Mouse (Mus musculus): Measurements from ENCODE around the gene Lpp.

The Lpp gene

GRCm38 (mm10) chr16:24435115-24435553 is 41.8 kb downstream of the Lpp start:
- DNase-seq (ENCODE audit: low spot score in 2 of 2) = no peak

GRCm38 (mm10) chr16:24438438-24438837 is 45.1 kb downstream of the Lpp start:
- DNase-seq (ENCODE audit: low spot score in 2 of 2) = no peak

DNA sequence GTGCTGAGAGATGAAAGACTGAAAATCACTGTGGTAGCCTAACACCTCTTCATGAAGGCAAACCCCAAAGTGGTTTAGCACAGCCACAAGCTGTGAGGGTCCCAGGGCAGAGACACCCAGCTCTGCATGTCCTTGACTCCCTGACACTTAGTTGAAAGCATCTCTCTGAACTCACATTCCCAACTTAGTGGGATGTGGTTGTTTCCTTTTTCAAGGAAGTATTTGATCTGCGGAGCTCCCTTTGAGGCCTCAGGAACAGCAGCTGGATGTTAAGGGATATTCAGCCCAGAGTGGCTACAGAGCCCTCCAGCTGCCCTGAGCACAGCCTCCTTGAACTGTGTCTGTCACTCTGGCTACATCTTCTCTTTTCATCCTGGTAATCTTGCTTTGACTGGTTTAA is 48.0 kb downstream of the Lpp start:
- no peak for DNase-seq (ENCODE audit: low spot score in 2 of 2)

DNA sequence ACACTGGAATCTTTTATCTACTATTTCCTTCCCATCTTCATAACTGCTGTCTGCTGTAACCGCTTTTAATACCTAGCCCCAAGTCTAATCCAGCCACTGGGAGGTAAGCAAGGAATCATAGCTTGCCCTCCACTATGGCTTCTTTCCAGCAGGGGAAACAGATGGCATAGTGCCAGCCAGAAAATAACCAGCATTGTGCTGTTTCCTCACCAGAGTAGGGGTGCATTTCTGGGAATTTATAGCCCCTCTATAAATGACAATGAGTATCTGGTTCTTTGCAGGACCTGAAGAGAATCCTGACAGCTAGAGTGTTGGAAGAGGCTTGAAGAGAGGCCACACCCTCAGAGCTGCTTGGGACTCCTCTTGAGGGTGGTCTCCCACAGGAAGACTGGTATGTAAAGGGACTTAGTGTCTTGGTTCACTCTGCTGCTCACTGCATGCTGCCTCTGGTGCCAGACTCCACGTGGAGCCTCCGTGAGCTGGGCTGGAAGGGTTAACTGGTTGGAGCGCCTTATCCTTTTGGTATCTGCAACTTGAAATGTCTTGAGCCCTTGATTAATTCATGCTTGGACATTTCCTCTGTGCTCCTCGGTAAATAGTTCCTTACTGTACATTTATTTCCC is 49.3 kb downstream of the Lpp start:
- DNase-seq (ENCODE audit: low spot score in 2 of 2) = no peak

DNA sequence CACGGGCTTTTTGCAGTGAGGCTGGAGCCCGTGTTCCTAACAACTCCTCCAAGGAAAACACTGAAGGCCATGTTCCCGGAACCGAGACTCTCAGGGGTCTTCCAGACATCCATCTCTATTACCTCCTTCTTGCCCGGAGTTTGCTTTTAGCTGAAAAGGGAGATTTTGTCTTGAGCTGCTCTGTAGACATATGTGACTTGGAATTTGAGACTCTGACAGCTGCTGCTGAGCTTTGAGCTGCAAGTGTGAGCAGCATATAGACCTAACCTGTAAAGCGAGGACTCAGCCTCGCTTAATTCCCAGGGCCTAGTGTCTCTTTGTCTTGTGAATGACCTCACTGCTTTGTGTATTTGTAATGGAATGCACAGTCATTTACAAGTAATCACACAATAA is 49.8 kb downstream of the Lpp start:
- no peak for DNase-seq (ENCODE audit: low spot score in 2 of 2)

DNA sequence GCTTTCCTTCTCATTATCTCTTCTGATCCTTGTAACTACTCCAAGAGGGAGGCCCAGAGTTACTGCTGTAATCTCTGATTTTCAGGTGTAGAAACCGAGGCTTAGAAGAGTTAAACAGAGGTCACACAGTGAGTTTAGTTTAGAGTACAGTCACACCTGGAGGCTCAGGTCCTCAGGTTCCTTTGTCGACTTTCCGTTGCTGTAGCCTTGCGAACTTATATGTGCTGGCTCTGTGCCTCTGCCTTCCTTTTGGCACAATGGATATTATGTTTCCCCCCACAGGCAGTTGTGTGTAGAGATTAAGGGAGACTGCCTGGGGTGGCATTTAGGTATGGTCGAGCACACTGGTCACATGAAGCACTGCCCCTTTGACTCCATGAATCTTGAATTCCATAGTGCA is 50.2 kb downstream of the Lpp start:
- DNase-seq (ENCODE audit: low spot score in 2 of 2) = no peak

DNA sequence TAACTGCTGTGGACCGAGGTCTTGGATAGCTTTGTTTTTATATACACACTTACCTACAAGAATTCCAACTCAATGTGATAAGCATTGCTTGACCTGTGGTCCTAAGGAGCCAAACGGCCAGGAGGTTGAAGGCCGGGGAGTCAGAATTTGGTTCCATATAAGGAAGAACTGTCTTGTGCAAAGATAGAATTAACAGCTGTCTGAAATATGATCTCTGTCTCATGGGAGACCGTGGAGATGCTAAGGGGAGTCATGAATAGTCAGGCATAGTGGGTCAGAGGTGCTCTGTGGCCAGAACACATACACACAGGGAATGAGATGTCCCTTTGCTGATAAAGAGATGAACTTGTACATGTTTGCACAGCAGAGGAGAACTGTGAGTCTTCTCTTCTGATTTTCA is 51.5 kb downstream of the Lpp start:
- no peak for DNase-seq (ENCODE audit: low spot score in 2 of 2)

DNA sequence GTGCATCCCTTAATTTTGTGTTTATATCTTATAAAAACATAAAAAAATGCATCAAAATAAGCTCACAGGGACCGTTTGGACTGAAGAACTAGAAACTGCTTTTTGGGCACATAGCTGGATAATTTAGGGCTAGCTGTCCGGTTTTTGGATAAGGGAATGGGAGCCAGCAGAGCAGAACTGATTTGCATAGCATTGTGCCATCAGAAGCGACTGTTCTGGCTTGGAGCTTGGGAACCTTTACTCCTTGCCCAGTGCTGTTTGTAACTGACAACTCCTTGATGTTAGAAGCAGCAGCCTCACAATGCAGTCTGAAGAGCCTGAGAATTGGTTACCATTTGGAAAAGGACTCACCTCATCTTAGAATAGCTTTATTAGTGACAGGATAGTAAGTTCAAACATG is 52.2 kb downstream of the Lpp start:
- no peak for DNase-seq (ENCODE audit: low spot score in 2 of 2)

DNA sequence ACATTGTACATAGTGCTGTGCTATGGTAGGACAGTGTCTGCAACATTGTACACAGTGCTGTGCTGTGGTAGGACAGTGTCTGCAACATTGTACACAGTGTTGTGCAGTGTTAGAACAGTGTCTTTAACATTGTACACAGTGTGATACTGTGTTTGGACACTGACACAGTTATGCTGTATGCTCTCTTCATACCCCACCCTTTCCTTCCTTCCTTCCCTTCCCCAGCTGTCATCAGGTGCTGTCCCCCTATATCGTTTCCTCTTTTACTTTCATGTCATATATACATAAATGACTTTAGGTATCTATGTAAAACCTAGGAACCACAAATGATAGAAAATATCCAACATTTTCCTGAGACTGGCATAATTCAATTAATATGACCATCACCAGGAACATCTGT is 53.1 kb downstream of the Lpp start:
- no peak for DNase-seq (ENCODE audit: low spot score in 2 of 2)

- no peak for DNase-seq (ENCODE audit: low spot score in 2 of 2)
Measured at GRCm38 (mm10) chr16:24447666-24448492, 54.6 kb downstream of the Lpp start.

DNA sequence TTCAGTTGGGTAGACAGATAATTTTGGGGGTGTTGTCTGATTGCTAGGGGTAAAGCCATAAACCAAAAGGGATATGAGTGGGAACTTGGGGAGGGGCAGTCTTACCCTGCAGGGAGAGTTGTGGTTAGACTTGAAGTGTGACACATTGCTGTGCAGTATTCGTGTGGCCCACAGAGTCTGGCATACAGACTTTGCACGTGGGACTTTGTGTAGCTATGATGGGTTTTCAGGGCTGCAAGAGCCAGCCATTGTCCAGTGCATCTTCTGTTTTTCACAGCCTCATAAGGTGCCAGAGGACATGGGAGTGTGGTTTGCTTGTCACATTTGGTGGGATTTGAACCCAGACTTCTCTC is 55.2 kb downstream of the Lpp start:
- no peak for DNase-seq (ENCODE audit: low spot score in 2 of 2)

DNA sequence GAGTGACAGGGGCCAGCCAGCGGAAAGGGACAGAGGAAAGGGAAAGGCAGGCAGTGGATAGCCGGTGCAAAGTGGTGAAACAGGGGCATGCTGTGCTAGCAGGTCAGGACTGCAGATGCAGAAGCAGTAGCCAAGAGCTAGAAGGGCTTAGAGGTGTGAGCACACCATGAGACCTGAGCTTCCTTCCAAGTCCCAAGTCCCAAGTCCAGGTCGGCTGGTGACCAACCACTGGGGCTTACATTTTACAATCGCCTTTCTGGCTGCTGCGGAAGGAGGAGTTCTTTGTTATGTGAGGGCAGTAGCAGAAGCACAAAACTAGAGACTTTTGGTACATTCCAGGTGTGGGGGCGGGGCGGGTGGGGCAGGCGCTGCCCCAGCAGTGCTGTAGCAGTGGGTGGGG is 56.5 kb downstream of the Lpp start:
- no peak for DNase-seq (ENCODE audit: low spot score in 2 of 2)

DNA sequence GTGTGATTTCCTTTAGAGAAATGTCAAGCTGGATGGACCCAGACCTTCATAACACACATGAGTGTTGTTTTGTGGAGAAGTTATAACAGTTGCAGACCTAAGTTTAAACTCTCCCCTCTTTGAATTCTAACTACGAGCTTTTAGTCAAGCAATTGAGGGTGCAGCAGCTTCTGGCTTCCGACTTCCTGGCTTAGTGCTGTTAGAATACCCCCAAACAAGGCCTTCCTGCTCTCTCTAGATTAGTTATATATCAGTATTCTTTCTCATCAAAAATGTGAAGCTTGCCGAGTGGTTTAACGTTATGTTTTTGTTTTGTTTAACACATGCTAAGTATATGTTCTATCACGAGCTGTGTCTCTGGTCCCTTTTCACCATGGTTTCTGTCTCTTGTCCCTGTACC is 56.9 kb downstream of the Lpp start:
- no peak for DNase-seq (ENCODE audit: low spot score in 2 of 2)

- DNase-seq (ENCODE audit: low spot score in 2 of 2) = no peak
Measured at GRCm38 (mm10) chr16:24451123-24451522, 57.8 kb downstream of the Lpp start.

GRCm38 (mm10) chr16:24453536-24453935 is 60.2 kb downstream of the Lpp start:
- no peak for DNase-seq (ENCODE audit: low spot score in 2 of 2)

DNA sequence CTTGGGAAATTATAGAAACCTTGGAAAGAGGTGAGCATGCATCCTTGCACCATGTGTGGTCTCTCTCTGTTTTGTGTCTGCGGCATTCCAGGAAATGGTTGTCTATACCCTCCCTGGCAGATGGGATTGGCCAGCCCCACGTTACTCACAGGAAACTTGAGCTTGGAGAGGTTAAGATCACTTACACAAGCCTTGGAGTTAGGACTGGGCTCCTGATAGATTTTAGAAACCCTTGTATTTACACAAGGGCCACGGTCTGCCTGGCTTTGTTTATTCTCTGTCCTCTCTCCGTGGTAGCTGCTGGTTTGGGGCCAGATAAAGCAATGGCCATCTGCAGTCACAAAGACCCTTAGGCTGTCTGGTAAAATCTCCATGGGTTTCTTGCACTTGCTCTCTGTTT is 61.2 kb downstream of the Lpp start:
- no peak for DNase-seq (ENCODE audit: low spot score in 2 of 2)

- DNase-seq (ENCODE audit: low spot score in 2 of 2) = no peak
Measured at GRCm38 (mm10) chr16:24455361-24455855, 62.1 kb downstream of the Lpp start.

DNA sequence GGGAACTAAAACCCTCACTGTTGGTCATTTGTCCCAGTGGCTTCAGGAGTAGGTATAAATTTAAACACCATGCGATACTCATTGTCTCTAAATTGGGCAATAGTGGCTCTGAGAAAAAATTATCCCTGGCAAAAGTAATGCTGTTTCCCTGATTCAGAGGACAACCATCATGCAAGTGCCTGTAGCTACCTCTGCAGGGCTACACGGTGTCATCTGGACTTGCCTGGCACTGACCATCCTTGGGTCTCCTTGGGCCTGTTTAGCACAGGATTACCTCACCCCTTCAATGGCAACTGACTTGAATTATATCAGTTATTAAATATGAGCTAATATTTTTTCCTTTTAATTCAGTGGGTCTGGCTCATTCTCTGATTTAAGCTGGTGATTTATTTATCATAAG is 70.5 kb downstream of the Lpp start:
- DNase-seq (ENCODE audit: low spot score in 2 of 2) = no peak

DNA sequence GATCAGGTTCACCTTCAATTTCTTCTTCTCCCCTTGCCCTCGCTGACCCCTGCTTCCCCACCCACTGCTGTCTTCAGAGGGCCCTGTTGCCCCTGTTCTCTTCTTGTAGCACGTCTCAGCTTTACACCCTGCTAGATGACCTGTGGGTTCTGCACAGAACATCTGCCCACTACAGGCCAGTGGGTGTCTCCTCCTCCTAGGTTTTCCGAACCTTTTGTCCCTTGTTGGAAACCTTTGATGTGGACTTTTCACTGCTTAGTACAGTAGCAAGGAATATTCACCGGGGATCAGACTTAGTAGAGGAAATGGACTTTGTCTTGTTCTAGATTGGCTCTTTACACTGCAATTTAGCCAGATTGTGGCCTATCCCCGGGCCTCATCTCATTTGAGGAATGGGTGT is 71.1 kb downstream of the Lpp start:
- DNase-seq (ENCODE audit: low spot score in 2 of 2) = no peak

DNA sequence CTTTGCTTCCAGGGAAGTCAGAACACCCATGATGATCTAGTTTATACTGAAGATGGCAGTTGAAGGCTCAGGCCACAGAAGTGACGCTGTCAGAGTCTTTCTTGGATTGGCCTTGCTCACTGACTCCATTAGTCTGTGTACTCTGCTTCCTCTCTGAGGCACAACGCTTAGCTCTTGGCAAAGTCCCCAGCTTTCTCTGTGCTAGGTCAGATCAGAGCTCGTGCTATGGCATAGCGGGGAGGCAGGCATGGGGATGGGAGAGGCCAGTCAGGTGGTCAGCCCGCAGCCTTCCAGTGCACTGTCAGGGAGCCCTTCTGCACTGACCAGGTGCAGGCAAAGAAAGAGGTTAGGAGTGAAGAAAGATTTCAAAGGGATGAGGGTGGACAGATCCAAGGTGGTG is 72.3 kb downstream of the Lpp start:
- no peak for DNase-seq (ENCODE audit: low spot score in 2 of 2)

- peak in 1 of 2 experiments; percentile 32 for DNase-seq (ENCODE audit: low spot score in 2 of 2)
Measured at GRCm38 (mm10) chr16:24467544-24468290, 74.4 kb downstream of the Lpp start.

- DNase-seq (ENCODE audit: low spot score in 2 of 2) = no peak
Measured at GRCm38 (mm10) chr16:24469313-24469712, 76.0 kb downstream of the Lpp start.

- DNase-seq (ENCODE audit: low spot score in 2 of 2) = no peak
Measured at GRCm38 (mm10) chr16:24470601-24471000, 77.3 kb downstream of the Lpp start.

Data from spleen, postnatal 10 days (tissue).